Mouse (Mus musculus) CH12.LX (cell line): ENCODE results near the gene P2rx1.

ENCODE experiments used
- CHD1 ChIP-seq: IDR thresholded peaks from 2 replicates; pipeline ENCODE4 v1.6.1; 2012; ENCODE audit warnings: low read depth, low read length, improper control_type of control experiment, inconsistent platforms
- EP300 ChIP-seq: IDR thresholded peaks from 2 replicates; pipeline ENCODE4 v1.6.1; 2011; ENCODE audit warnings: low read length, improper control_type of control experiment
- HCFC1 ChIP-seq: IDR thresholded peaks from 2 replicates; pipeline ENCODE4 v1.6.1; 2012; ENCODE audit warnings: low read depth, mild to moderate bottlenecking, inconsistent platforms, low read length, improper control_type of control experiment
- KAT2A ChIP-seq: IDR thresholded peaks from 2 replicates; pipeline ENCODE4 v1.6.1; 2012; ENCODE audit warnings: low read length, improper control_type of control experiment, inconsistent platforms; ENCODE audit not compliant: insufficient replicate concordance
- MAZ ChIP-seq: IDR thresholded peaks from 2 replicates; pipeline ENCODE4 v1.6.1; 2012; ENCODE audit warnings: low read depth, mild to moderate bottlenecking, inconsistent platforms, low read length, improper control_type of control experiment, moderate library complexity
- MEF2A ChIP-seq: IDR thresholded peaks from 2 replicates; pipeline ENCODE4 v1.6.1; 2014; ENCODE audit warnings: low read depth, mild to moderate bottlenecking, inconsistent platforms, low read length, improper control_type of control experiment, borderline replicate concordance
- USF1 ChIP-seq: IDR thresholded peaks from 2 replicates; pipeline ENCODE4 v1.6.1; 2014; ENCODE audit warnings: low read depth, mild to moderate bottlenecking, inconsistent platforms, low read length, improper control_type of control experiment

DNA sequence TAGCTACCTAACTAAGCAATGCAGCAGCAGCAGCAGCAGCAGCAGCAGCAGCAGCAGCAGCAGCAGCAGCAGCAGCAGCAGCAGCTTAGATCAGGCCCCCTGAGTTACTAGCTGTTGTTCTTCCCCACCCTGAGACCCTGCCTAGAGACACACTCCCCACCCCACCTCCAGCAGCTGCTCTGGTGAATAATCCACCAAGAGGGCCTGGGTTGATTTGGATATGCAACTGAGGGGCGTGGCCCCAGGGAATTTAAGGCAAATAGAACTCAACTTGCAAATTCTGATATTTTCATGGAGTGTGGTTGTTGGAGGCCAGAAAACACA is 45.8 kb upstream of the P2rx1 start:
- TF ChIP-seq MAZ = peak; percentile 62; the same call in 1 of the 2 replicates
- no peak for TF ChIP-seq HCFC1
- no peak for TF ChIP-seq USF1
- no peak for TF ChIP-seq EP300
- peak; percentile 74; the same call in 1 of the 2 replicates for TF ChIP-seq KAT2A
- no peak for TF ChIP-seq CHD1
- no peak for TF ChIP-seq MEF2A
